Mouse (Mus musculus) ovary, adult 18-20 months (tissue): ENCODE results near the gene Smap2.
"Not testable (repeated sequence)": the region's sequence is repeated elsewhere in the genome, so short reads cannot be mapped to it uniquely, and the experiment has no call there.

Source experiments
- DNase-seq: peaks from one replicate; pipeline ENCODE4 v3.0.0; 2022; ENCODE audit warnings: low spot score, mixed read lengths

Gene Smap2

DNA sequence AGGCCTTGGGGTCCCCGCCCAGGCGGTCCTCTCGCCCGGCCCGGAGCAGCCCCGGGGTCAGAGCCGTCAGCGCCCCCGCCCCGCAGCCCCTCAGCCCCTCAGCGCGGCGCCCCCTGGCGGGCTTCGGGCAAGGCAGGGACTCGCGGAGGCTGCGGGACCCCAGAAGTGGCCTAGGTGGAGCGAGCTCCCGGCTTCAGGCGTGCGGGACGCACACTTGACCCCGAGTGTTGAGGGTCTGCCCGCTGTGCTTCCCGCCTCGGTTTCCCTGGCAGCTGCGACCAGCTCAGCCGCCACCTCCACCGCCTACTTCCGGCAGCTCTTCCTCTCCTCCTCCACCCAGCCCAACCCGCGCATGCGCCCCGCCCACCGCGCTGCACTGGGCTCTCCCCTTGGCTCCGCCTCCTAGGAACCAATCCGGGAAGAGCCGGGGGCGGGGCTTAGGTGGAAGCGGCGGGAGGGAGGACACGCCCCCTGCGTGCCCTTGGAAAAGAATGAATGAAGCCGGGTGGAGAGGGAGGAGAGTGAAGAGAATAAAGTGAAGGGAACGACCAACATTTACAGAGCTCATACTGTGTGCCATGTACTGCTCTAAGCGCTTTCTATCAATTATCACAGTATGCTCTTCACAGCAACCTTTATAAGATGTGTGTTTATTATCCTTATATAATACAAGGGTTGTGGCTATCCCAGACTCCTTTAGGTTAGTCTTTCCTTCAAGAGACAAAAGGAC lies at the start of gene Smap2:
Smap2 (minus strand) TSS at position 320 of the 730 bp plus-strand sequence.
- DNase-seq, result peak; percentile 98

GRCm38 (mm10) chr4:121065336-121065735 lies 48.3 kb upstream of the Smap2 start:
- no peak for DNase-seq

- DNase-seq, result not testable (repeated sequence)
These were observed 42.2 kb upstream of the Smap2 start for GRCm38 (mm10) chr4:121059218-121059617.

GRCm38 (mm10) chr4:121057032-121057431 lies 40.0 kb upstream of the Smap2 start:
- no peak for DNase-seq

DNA sequence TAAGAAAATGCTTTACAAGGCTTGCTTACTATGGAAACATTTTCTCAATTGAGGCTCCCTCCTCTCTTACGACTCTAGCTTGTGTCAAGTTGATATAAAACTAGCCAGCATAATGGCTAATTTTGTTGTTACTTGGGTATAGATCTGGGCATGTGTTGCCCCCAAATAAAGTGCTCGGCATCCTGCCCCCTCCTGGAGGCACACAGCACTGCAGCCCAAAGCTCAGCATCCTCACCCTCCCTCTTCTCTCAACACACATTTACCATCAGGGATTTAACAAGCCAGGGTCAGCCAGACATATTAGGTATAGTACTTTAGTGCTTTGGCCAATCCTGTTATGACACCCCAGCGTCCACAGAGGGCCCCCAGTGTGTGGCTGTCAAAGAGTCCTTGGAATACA lies 39.3 kb upstream of the Smap2 start:
- no peak for DNase-seq

DNA sequence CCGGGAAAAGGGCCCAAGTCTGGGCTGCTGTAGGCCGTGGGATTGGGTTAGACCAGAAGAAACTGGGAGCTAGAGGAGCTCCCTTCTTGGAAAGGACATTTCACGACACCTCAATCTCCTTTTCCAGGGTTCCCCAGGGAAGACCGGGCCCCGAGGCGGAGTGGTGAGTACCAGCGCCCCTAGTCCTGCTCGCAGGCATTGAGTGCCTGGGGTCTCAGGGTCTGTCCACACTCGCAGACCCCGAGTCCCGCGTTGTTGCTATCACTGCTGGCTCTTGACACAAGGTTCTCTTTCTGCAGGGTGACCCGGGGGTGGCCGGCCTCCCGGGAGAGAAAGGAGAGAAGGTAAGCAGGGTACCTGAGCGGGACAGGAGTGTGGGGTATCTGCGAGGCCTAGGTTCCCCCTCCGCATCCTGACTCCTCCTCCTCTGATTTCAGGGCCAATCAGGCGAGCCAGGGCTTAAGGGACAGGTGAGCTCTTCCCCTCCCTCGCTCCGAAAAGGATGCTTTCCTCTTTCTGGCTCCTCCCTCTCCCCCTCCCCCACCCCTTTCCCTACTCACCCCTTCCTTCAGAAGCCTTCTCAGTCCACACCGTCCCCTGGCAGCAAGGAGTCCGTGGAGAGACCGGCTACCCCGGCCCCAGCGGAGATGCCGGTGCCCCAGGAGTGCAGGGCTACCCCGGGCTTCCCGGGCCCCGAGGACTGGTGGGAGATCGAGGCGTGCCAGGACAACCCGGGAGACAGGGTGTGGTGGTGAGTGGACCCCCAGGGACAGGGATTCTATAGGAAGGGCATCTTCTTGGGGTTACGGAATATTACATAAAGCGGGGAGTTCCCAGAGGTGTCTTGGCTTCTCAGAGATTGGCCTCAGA lies 35.6 kb upstream of the Smap2 start:
- DNase-seq, result no peak

- no peak for DNase-seq
These were observed 34.8 kb upstream of the Smap2 start for GRCm38 (mm10) chr4:121051863-121052262.

GRCm38 (mm10) chr4:121042946-121043345 lies 25.9 kb upstream of the Smap2 start:
- DNase-seq, result no peak

DNA sequence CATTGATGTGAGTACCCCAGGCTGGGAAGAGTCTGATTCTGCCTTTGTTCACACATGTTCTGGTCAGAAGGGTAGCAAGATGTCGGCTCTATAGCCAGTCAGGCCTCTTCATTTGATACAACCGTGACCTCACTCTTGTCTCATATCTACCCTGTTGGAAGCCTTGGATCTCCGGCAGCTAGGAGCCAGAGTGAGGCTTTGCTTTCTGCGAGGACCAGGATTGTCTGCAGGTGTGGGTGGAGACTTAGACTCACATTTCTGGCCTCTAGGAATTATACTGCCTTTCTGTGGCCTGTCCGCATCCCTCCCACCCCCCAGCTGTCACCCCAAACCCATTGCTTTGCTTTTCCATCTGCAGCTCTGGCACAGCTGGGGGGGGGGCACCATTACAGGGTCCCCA lies 25.4 kb upstream of the Smap2 start:
- no peak for DNase-seq

- peak; percentile 49 for DNase-seq
These were observed 24.0 kb upstream of the Smap2 start for GRCm38 (mm10) chr4:121040897-121041671.

GRCm38 (mm10) chr4:121040323-121040722 lies 23.3 kb upstream of the Smap2 start:
- DNase-seq, result no peak

- DNase-seq, result no peak
These were observed 22.5 kb upstream of the Smap2 start, which contains the start of gene Col9a2 for GRCm38 (mm10) chr4:121039331-121040115. Gene Col9a2, plus strand, starts transcription at chr4:121039385.

DNA sequence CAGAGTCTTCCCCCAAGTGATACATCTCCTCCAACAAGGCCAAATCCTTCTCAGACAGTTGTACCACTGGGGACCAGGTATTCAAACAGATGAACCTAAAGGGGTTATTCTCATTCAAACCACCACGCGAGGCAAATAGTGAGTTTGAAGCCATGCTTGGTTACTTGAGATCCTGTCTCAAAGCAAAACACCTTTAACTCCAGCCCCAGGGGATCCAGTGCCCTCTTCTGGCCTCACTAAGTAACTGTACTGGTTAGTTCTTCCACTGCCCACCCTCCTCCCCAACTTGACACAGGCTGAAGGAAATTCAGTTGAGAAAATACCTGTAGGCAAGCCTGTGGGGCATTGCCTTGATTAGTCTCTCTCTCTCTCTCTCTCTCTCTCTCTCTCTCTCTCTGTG lies 16.0 kb upstream of the Smap2 start:
- no peak for DNase-seq

GRCm38 (mm10) chr4:121031440-121031839 lies 14.4 kb upstream of the Smap2 start:
- no peak for DNase-seq

GRCm38 (mm10) chr4:121029632-121030031 lies 12.6 kb upstream of the Smap2 start:
- no peak for DNase-seq

- DNase-seq, result no peak
These were observed 11.8 kb upstream of the Smap2 start for GRCm38 (mm10) chr4:121028659-121029392.

GRCm38 (mm10) chr4:121028146-121028545 lies 11.1 kb upstream of the Smap2 start:
- DNase-seq, result no peak

GRCm38 (mm10) chr4:121025681-121026080 lies 8.6 kb upstream of the Smap2 start:
- DNase-seq, result no peak

DNA sequence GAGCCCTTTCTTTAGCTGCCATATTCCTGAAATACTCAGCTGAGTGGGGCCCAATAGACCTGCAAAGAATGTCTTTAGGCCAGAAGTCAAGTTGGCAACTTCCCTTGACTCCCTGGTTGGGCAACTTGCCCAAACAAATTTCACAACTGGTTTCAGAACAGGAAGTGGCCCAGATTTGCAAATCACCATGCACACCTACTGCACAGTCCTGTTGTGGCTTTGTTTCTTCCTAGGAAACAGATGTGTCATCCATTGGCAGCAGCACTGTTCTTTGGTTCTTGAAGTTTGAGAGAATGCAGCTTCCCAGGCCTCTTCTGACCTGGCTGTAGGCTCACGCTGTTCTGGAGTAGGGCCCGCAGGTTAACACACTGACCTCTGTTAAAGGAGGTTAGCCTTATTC lies 6.9 kb upstream of the Smap2 start:
- peak; percentile 25 for DNase-seq

DNA sequence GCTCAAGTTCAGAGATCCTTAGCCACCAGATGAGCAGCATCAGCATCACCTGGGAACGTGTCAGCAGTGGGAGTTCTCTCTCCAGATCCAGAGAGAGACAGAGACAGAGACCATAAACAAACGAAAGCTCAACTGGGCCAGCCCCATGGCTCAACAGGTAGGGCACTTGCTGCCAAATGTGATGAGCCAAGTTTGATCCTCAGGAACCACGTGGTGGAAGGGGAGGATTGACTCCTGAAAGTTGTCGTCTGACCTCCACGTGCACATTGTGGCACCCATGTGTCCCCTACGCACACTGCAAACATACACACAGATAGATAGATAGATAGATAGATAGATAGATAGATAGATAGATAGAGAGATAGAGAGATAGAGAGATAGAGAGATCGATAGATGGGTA lies 6.4 kb upstream of the Smap2 start:
- no peak for DNase-seq

DNA sequence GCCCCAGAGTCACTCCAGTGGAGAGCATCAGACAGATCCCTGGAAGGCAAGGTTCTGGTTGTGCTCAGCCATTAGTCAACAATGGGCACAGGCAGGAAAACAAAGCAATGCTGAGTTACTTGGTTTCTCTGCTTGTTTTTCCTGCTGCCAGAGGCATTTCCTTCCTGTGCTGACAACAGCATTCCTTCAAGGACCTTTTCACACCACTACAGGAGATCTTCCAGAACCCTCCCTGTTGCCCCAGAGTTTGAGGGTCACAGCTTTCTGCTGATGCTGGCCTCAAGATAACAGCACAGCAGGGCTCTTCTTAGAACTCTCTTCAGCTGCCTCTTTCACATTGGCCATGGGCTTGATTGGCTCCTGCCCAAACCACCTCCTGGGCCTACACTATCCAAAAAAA lies 4.9 kb upstream of the Smap2 start:
- peak; percentile 59 for DNase-seq
